Mouse (Mus musculus) hindlimb bud, embryonic 11.5 days (tissue): ENCODE measurements around the gene Gmds.

Source experiments
- DNase-seq: peaks from one replicate; pipeline ENCODE4 v3.0.0-alpha.2; 2012; ENCODE audit warnings: low read depth, low spot score; ENCODE audit errors: extremely low spot score

The Gmds gene

GRCm38 (mm10) chr13:31819664-31820405 is 518.7 kb downstream of the Gmds start:
- DNase-seq: no peak

- no peak for DNase-seq
These were observed 520.2 kb downstream of the Gmds start for GRCm38 (mm10) chr13:31818337-31818736.

GRCm38 (mm10) chr13:31815383-31816003 is 523.0 kb downstream of the Gmds start:
- DNase-seq: no peak

GRCm38 (mm10) chr13:31812701-31813100 is 525.8 kb downstream of the Gmds start:
- DNase-seq: no peak

GRCm38 (mm10) chr13:31811542-31812021 is 527.0 kb downstream of the Gmds start:
- DNase-seq: no peak

GRCm38 (mm10) chr13:31810693-31811541 is 527.6 kb downstream of the Gmds start:
- no peak for DNase-seq

- no peak for DNase-seq
These were observed 528.2 kb downstream of the Gmds start for GRCm38 (mm10) chr13:31810375-31810692.

GRCm38 (mm10) chr13:31809701-31810100 is 528.8 kb downstream of the Gmds start:
- DNase-seq: no peak

- no peak for DNase-seq
These were observed 529.6 kb downstream of the Gmds start for GRCm38 (mm10) chr13:31808804-31809420.

- DNase-seq: no peak
These were observed 530.3 kb downstream of the Gmds start for GRCm38 (mm10) chr13:31808116-31808803.

- DNase-seq: no peak
These were observed 530.8 kb downstream of the Gmds start for GRCm38 (mm10) chr13:31807736-31808115.

- no peak for DNase-seq
These were observed 531.4 kb downstream of the Gmds start for GRCm38 (mm10) chr13:31806890-31807735.

- no peak for DNase-seq
These were observed 532.1 kb downstream of the Gmds start, which contains the start of gene Foxc1 for GRCm38 (mm10) chr13:31806428-31806832. Foxc1 (plus strand) TSS chr13:31806633.

GRCm38 (mm10) chr13:31805831-31806427 is 532.6 kb downstream of the Gmds start:
- DNase-seq: no peak

GRCm38 (mm10) chr13:31804571-31804970 is 534.0 kb downstream of the Gmds start:
- DNase-seq: no peak

- DNase-seq: no peak
These were observed 535.1 kb downstream of the Gmds start for GRCm38 (mm10) chr13:31803166-31804093.

- no peak for DNase-seq
These were observed 536.1 kb downstream of the Gmds start for GRCm38 (mm10) chr13:31802447-31802846.

- no peak for DNase-seq
These were observed 536.7 kb downstream of the Gmds start for GRCm38 (mm10) chr13:31801703-31802305.
